Mouse (Mus musculus) left cerebral cortex, postnatal 14 days (tissue): Measurements from ENCODE around the gene Tspan18. TPM values are rescaled to one million over a fixed set of nuclear protein-coding genes. Genes with fewer than 3 reads are reported as not detected.
A peak's percentile ranks its signal among the peaks of the same experiment; 100 is the strongest.

Source experiments
- DNase-seq, 2 experiments: peaks; one replicate each; pipeline ENCODE4 v3.0.0; 2021 to 2022; ENCODE audit warnings: low spot score in 2 of 2, mixed read lengths in 1 of 2
- intact Hi-C: fragments of 180-260 bp; cut with DNase I; formaldehyde crosslinking; loops from one replicate; pipeline ENCODE4 v1.15.1; 2025
- total RNA-seq, 2 experiments: library from RNA; stranded (reverse); gene quantifications; 2 replicates each; pipeline ENCODE4 v1.2.3; 2021

Gene Tspan18
- total RNA-seq, 2 experiments from 2014 or later, result 3.5 to 7.4 TPM

- intact Hi-C loops, result loop anchor here (1.0 to 5.0 kb wide), 2 partner anchors 130 to 297 kb away; no protein-coding TSS in a partner anchor
- DNase-seq, result peak in 1 of 2 experiments; percentile 55
Observed at GRCm38 (mm10) chr2:93199531-93199974, 134.8 kb downstream of the Tspan18 start.

DNA sequence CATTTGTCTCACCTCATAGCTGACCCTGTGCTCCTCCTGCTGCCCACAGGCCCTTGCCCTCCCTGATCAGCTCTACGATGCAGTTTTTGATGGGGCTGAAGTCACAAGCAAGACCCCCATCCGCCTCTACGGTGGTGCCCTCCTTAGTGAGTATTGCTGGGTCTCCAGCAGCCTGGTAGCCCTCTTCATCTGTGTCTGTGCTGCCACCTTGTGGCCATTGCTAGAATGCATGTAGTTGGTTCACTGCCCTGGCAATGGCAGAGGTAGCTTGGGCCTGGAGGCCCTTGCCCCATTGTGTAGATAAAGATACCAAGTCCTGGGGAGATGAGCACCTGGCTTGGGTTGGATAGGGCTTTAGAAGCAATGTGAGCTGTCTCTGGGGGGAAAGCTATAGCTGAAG lies 135.5 kb downstream of the Tspan18 start:
- intact Hi-C loops, result loop anchor here (1.0 to 5.0 kb wide), 2 partner anchors 130 to 297 kb away; no protein-coding TSS in a partner anchor
- DNase-seq, result peak; percentile 90 to 97

GRCm38 (mm10) chr2:93193806-93194205 lies 140.5 kb downstream of the Tspan18 start:
- intact Hi-C loops, result no loop called here
- no peak for DNase-seq

- no peak for DNase-seq
- intact Hi-C loops, result no loop called here
Observed at GRCm38 (mm10) chr2:93192671-93193080, 141.6 kb downstream of the Tspan18 start.

DNA sequence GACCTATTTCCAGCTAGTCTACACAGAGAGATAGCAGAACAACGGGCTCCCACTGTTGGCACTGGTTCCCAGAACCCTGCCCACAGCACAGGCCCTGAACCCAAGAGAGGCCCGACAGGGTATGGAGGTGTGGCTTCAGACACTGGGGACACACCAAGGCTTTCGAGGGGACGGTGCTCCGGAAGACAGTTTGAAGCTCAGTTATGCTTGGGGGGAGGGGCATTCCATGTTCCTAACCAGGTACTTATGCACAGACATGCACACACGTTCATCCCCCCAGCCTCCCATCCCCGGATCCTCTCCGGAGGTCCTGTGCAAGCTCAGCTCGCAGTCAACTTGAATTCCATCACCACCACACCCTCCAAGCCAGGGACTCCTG lies 142.1 kb downstream of the Tspan18 start:
- intact Hi-C loops, result no loop called here
- DNase-seq, result no peak

DNA sequence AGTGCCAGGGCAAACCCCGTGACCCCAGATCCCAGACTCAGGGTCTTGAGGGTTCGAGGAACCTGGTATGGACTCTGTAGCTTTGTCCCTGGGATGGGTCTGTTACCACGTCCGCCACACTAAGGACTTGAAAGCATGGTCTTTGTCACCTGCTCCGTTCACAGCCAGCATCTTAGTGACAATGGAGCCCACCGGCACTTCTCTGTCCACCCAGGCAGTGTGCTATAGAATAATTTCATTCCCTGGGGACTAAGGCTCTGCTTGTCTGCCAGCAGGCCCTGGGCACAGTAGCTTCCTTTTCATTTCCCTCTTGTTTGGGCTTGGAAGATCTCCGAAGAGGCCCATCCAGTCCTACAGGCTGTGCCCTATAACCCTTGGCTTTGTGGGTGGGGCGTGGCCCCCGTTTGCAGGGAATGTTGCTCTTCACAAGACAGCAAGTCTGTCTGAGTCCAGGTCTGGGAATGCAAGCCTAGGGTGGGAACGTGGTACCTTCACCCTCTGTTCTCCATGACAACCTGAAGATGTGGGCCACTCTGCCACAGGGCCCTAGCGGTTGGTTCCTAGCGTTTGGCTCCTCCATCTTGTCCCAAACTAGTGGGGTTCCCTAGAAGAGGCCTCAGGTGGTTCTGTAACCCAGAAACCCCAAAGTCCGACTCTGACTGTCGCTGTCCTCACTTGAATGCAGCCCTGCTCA lies 142.7 kb downstream of the Tspan18 start:
- intact Hi-C loops, result no loop called here
- no peak for DNase-seq

DNA sequence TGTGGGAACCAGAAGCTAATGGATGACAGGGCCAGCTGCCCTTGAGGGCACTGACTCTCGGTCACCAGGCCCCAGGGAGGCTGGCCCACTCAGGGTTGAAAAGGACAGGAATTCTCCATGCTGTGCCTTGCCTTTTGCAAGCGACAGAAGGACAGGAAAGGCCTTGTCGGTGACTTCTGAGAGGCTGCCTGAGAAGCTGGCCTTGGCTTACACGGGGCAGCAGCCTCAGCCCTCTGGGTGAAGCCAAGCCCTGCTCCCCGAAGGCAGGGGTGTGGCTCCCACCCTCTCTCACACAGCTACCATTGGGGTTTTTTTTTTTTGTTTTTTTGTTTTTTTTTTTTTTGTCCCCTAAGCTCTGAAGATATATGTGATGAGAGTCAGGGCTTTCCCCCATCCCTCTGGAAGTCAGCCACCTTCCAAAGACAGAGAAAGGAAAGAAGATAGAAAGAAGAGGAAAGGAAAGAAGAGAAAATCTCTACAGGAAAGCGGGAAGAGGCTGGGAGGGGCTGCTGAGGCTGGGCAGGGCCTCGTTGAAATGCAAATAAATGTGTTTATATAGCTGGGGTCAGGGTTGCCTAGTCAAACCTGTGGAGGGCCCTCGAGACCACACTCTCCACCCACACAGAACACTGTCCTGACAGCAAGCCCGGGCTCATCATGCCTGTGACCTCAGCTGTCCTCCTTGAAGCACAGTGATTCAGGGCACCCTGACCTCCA lies 143.4 kb downstream of the Tspan18 start:
- DNase-seq, result no peak
- intact Hi-C loops, result no loop called here

DNA sequence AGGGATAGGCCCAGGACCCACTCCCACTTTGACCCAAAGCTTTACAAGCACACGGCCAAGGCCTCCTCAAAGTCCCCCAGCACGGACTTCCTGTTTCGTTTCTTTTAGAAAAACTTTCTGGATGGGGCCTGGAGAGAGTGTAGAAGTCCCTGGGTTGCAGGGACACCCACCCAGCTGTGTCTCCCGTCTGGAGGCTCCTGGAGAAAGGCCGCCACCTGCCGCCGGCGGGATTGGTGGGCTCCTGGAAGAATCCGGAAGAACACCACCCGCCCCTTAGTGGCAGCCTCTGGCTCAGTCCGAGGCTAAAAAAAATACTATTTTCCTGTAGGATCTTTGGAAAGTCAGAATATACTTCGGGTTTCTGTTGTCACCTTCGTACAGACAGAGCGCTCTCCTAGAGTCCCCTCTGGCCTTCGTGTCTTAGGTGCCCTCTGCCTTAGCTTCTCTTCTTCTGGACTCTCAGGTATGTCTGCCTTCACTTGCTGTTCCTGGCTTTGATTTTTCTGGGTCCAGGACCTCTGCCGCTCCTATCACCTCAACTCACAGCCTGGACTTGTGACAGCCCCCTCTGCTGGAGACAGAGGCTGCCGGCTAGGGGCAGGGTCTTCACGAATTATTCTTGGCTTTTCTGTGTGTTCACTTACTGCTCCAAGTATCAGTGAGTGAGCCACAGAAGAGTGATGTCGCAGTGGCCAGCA lies 145.4 kb downstream of the Tspan18 start:
- intact Hi-C loops, result loop anchor here (5.0 kb wide), 1 partner anchor 282 kb away; no protein-coding TSS in a partner anchor
- DNase-seq, result peak in 1 of 2 experiments; percentile 65

DNA sequence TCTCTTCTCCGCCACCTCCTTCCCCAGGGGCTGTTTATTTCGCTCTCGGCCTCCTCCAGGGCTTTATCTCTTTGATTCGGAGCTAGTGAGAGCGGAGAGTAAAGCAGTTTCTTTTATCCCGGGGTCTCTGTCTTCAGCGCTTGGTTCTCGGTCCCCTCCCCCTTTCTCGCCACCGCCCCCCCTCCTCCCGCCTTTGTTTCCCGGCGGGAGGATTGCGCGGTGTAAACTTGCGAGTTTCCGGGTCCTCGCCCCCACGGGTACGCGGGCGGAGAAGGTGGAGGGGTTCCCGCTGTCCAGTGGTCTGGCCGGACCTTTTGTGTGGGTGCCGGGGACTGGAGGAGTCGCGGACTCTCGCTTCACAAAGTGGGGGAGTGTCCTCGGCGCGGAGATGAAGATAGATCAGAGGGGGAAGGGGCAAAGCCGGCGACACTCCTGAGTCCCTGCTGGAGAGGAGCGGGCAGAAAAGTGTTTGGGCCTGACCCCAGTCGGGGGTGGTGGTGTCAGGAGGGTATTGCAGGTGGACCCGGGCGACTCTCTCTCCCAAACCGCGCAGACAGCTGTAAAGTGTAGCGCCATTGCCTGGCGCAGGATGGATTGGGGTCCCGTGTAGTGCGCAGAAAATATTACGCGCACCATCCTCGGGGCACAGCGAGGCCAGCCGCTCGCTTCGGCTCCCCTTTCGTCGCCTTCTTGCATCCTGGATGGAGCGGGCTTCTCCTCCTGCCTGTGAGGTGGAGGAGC lies 146.1 kb downstream of the Tspan18 start:
- no peak for DNase-seq
- intact Hi-C loops, result loop anchor here (5.0 kb wide), 1 partner anchor 281 kb away; no protein-coding TSS in a partner anchor

GRCm38 (mm10) chr2:93187323-93187996 lies 146.8 kb downstream of the Tspan18 start, which contains the start of gene Trp53i11:
Gene Trp53i11 (plus strand): TSS chr2:93187548.
- DNase-seq, result peak; percentile 63 to 69
- intact Hi-C loops, result loop anchor here (5.0 kb wide), 1 partner anchor 280 kb away; no protein-coding TSS in a partner anchor

GRCm38 (mm10) chr2:93182859-93183258 lies 151.4 kb downstream of the Tspan18 start:
- no peak for DNase-seq

DNA sequence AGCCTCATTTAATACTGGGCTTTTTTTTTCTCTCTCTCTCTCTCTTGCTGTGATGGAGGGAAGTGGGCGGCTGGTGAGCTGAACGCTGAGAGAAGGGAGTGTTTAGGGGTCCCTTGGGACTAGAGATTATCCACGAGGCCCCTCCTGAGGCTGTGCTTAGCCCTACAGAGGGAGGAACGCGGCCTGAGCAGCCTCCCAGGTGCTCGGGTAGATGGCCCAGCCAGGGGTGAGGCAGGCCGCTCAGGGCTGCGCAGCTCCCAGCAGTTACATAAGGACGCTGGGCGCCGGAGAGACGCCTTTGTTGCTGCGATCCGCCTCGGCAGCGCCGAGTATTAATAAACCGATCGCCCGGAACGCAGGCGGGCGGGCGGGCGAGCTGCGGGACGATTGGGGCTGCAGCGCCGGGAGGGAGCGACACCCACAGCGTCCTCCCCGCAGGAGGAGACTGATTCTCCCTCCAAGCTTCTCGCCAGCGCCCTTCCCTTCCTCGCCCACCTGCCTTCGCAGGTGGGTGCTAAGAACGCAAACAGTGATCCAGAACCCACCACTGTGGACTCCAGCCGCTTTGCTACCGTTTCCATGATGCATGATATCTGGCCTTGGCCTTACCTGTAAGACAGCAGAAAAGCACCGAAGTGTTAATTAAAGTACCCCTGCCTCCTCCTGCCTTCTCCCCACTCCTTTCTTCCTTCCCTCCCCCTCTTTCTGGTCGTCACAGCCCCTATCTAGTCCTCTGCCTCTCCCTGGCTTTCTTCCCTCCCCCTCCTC lies 154.0 kb downstream of the Tspan18 start:
- DNase-seq, result peak in 1 of 2 experiments; percentile 73
- intact Hi-C loops, result no loop called here

More at GRCm38 (mm10) chr2:93182859-93183258, 151.4 kb downstream of the Tspan18 start:
- intact Hi-C loops, result no loop called here

DNA sequence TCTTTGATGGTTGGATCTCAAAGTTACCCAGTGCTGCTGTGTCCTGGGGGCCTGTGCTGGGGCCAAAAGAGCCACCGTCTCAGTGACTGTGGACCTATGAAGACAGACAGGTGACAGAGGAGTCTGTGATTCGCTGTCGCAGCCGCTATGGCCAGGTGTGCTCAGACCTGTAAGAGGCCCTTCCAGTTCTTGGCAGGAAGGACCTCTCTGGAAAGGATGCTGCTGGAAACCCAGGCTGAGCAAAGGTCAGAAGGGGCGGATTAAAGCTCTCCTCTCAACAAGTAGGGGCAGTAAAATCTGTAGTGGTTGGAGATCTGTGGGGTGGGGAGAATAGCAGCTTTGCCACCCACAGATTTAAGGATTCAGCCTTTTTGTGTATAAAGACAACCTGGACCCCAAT lies 154.7 kb downstream of the Tspan18 start:
- intact Hi-C loops, result no loop called here
- no peak for DNase-seq

DNA sequence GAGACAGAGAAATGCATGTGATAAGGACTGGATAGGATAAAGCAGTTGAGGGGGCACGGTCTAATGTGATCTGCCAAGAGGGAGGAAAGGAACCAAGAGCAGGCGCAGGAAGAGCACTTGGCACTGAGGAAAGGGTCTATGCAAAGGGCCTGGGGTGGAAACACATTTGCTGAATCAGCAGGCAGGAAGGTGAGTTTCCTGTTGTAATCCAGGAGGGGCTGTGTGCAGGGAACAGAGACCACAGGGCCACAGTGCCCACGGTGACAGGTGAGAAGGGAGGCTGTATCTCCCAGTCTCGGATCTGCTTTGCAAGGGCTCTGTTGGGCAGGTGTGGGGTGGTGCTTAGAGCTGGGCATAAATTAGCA lies 156.0 kb downstream of the Tspan18 start:
- intact Hi-C loops, result no loop called here
- DNase-seq, result no peak

- DNase-seq, result no peak
- intact Hi-C loops, result no loop called here
Observed at GRCm38 (mm10) chr2:93177668-93178312, 156.5 kb downstream of the Tspan18 start.

DNA sequence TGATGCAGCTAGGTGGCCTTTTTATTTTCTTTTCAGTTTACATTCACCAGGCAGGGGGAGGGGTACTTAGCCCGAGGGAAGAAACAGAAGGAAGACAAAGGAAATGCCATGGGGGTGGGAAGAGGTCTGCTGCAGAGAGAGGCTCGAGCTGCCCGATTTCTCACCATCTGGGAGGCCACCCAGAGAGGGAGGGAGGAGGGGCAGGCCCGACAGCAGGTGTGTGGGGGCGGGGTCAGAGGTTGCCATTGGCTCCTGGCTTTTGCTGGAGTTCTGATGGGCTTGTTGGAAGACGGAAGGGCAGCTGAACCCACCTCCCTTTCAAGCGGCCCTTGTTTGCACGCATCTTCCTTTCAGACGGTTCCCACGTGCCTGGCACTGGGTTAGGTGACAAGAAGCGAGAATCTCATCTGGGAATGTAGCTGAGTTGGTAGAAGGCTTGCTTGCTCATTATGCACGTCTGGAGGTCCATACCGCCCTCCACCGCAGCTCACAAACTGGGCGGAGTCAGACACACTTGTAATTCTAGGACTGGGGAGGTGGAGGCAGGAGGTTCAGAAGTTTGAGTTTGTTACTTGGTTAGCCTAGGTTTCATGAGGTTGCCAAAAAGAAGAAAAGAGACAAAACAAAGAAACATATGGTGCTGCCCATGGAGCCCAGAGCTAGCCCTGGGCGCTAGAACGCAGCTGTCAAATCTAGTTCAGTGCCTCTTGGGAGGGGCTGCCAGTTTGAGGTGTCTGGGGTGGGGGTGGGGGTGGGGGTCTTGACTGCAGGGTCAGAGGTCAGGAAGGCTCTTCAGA lies 157.2 kb downstream of the Tspan18 start:
- DNase-seq, result no peak
- intact Hi-C loops, result no loop called here
